Mouse (Mus musculus): ENCODE measurements at regions not wholly inside any gene's neighbourhood (a gene's known extent, or its start where the extent isn't known, plus 50 kb on each side); places are given as distances from the start of the nearest gene placed in this dataset.
"Not testable (repeated sequence)": the region's sequence is repeated elsewhere in the genome, so short reads cannot be mapped to it uniquely, and the experiment has no call there.

DNA sequence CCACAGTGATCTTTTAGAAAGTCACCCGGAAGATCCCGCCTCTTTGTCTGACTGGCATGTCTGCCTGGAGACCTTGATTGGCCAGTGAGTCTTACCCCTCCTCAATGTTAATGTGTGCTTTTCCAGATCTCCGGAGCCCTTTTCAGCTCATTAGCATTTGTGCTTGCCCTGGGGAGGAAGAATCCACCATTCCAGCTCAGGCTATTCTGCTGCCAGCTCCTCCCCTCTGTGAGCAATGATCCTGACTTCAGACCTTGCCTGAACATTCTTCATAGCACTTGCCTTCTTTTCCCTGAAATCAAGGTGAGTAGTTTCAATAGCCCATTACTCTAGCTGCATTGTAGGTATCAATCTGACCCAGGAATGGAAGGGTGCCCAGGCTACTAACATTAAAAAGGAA lies 102.2 kb upstream of the Gm10767 start:
- not testable (repeated sequence) for H3K27ac ChIP-seq; H3K27me3 ChIP-seq (ENCODE audit: insufficient read depth, low read length); H3K4me2 ChIP-seq (ENCODE audit: low read length); H3K4me3 ChIP-seq (replicated peaks; ENCODE audit: low read depth, low read length); ATAC-seq (replicated peaks; ENCODE audit: low FRiP score, low read depth); H3K4me1 ChIP-seq (replicated peaks; ENCODE audit: insufficient read depth, low read length); DNase-seq (ENCODE audit: low spot score); H3K36me3 ChIP-seq (ENCODE audit: insufficient read depth, low read length); H3K9ac ChIP-seq (ENCODE audit: low read depth, low read length); H3K9me3 ChIP-seq (replicated peaks; ENCODE audit: low read length)
- WGBS: 81% methylated on average over 3 of the region's 3 CpGs

DNA sequence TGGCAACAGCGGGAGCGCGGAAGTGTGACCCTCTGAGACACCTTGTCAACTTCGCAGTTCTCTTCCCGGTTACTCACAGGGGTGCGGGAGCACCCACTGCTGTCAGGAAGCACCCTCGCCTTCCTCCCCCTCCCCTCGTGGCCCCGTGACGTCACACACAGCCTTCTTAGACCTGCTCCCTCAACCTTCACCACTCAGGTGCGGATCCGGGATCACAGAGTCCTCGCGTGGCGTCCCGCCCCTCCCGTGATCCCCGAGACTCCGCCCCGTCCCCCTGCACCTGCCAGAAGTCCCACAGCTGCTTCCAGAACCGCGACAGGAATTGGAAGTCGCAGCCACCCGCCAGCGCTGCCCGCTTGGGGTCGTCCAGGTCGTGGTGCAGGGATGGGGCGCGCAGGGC lies 97.1 kb upstream of the Gm10767 start:
- H3K36me3 ChIP-seq (ENCODE audit: insufficient read depth, low read length); ATAC-seq (replicated peaks; ENCODE audit: low FRiP score, low read depth); H3K4me3 ChIP-seq (replicated peaks; ENCODE audit: low read depth, low read length); H3K9me3 ChIP-seq (replicated peaks; ENCODE audit: low read length); H3K27me3 ChIP-seq (ENCODE audit: insufficient read depth, low read length); H3K27ac ChIP-seq; DNase-seq (ENCODE audit: low spot score); H3K4me1 ChIP-seq (replicated peaks; ENCODE audit: insufficient read depth, low read length); H3K9ac ChIP-seq (ENCODE audit: low read depth, low read length): not testable (repeated sequence)
- peak overlapping the region; percentile 28; the same call in 1 of the 2 replicates for H3K4me2 ChIP-seq (ENCODE audit: low read length)
- WGBS: 5% methylated on average over 23 of the region's 30 CpGs
